Mouse (Mus musculus) midbrain, postnatal 0 days (tissue): ENCODE measurements around the gene Dhx33. TPM values are rescaled to one million over a fixed set of nuclear protein-coding genes. Genes with fewer than 3 reads are reported as not detected.
A peak's percentile ranks its signal among the peaks of the same experiment; 100 is the strongest.

ENCODE experiments used
- ATAC-seq: fragments of 200-750 bp; cut with Nextera tagmentation; 2 replicates; pipeline ENCODE4 v1.8.0; 2017; ENCODE audit warnings: moderate number of reproducible peaks, mild to moderate bottlenecking, moderate TSS enrichment, moderate library complexity; ENCODE audit not compliant: low FRiP score
- DNase-seq: peaks from one replicate; pipeline ENCODE4 v3.0.0-alpha.2; 2015; ENCODE audit warnings: low spot score
- H3K27ac ChIP-seq: fragments of 300-500 bp; sonication (generic); 2 replicates; pipeline ENCODE4 v1.5.1; 2014; ENCODE audit warnings: low read depth, mild to moderate bottlenecking, low read length, mixed read lengths
- H3K27me3 ChIP-seq: fragments of 300-500 bp; sonication (generic); 2 replicates; pipeline ENCODE4 v1.6.1; 2014; ENCODE audit warnings: low read length, control low read depth, mixed read lengths; ENCODE audit not compliant: insufficient read depth
- H3K36me3 ChIP-seq: fragments of 300-500 bp; sonication (generic); 2 replicates; pipeline ENCODE4 v1.6.1; 2014; ENCODE audit warnings: low read length, control low read depth, mixed read lengths; ENCODE audit not compliant: insufficient read depth
- H3K4me1 ChIP-seq: fragments of 300-500 bp; sonication (generic); 2 replicates; pipeline ENCODE4 v1.6.1; 2014; ENCODE audit warnings: mild to moderate bottlenecking, control low read depth, antibody characterized with exemption, low read length, mixed read lengths; ENCODE audit not compliant: insufficient read depth
- H3K4me2 ChIP-seq: fragments of 300-500 bp; sonication (generic); 2 replicates; pipeline ENCODE4 v1.6.1; 2014; ENCODE audit warnings: low read depth, mild to moderate bottlenecking, low read length, mixed read lengths; ENCODE audit not compliant: poor library complexity, severe bottlenecking
- H3K4me3 ChIP-seq: fragments of 300-500 bp; sonication (generic); 2 replicates; pipeline ENCODE4 v1.5.1; 2014; ENCODE audit warnings: low read depth, mild to moderate bottlenecking, low read length, moderate library complexity
- H3K9ac ChIP-seq: fragments of 300-500 bp; sonication (generic); replicated peaks from 2 replicates; pipeline ENCODE4 v1.6.1; 2014; ENCODE audit warnings: mild to moderate bottlenecking, low read length, moderate library complexity, mixed read lengths; ENCODE audit not compliant: poor library complexity, severe bottlenecking
- H3K9me3 ChIP-seq: fragments of 300-500 bp; sonication (generic); 2 replicates; pipeline ENCODE4 v1.6.1; 2016; ENCODE audit warnings: low read length, control low read depth
- CTCF ChIP-seq: IDR thresholded peaks from 2 replicates; pipeline ENCODE4 v1.5.1; 2016; ENCODE audit warnings: antibody characterized with exemption, mild to moderate bottlenecking
- WGBS: fragments of 180-500 bp; shearing (Covaris S2); extraction: QIAGEN DNeasy Blood & Tissue Kit; methylation state at CpG from one replicate; pipeline ENCODE4 v1.1.7; 2014; 5-methylcytosine and 5-hydroxymethylcytosine counted together
- polyA plus RNA-seq: library from polyadenylated mRNA; unstranded; fragments of >200 nt; fragmentation: Nextera tagmentation; extraction: Ambion mirVana; gene quantifications from 2 replicates; pipeline ENCODE4 v1.2.1, GENCODE M21; 2015
- total RNA-seq: library from RNA; depleted of rRNA; stranded (reverse); fragments of >200 nt; gene quantifications from 2 replicates; pipeline ENCODE4 v1.2.3, GENCODE M21; 2014

Dhx33 gene
- total and polyA plus RNA-seq, 2 experiments from 2014 or later = 10.1 to 24.0 TPM

DNA sequence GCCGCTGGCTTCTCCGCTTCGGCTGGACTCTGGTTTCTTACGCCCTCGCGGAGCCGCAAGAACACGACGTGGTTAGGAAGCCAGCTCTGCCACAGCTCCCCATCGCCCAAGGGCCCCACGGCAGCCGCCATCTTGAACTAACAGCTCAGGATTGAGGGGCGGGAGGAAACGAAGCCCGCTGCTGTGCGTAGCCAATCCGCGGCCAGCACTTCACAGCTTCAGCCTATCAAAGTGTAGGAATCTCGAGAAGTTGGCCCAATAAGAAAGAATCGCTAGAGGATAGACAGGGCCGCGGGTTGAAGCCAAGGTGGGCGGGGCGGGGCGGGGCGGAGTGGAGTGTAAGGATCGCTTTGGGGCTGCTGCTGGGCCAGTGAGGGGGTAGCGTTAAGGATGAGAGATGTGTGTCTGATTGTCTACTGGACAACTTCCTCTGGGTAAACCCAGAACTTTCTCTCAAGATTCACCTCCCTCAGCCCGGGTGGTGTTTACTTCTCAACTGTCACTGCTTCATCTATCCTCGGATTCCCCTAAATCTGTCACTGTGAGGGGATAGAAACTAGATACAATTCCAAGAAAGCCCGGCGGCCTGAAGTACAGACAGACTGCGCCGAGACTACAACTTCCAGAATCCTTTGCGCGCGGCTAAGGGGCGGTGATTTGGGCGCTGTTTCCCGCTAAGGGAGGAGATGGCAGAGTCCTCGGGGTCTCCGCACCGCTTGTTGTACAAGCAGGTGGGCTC is 34.2 kb downstream of the Dhx33 start, which contains the start of the genes Nup88 and Rpain:
TSS of gene Nup88 (minus strand) at position 153 of the 739 bp plus-strand sequence.
TSS of gene Rpain (plus strand) at position 393 of the 739 bp plus-strand sequence.
- H3K27ac ChIP-seq = peak within 1 kb of the TSS; percentile 91
- H3K4me3 ChIP-seq = peak within 1 kb of the TSS; percentile 96
- H3K36me3 ChIP-seq = peaks cover 20% of the 10 kb centered on the region
- DNase-seq = peak; percentile 98
- peak; percentile 97 for ATAC-seq
- H3K4me1 ChIP-seq = no peaks in the 10 kb centered on the region; the same call in 1 of the 2 replicates
- H3K9ac ChIP-seq = peak within 1 kb of the TSS; percentile 93
- H3K9me3 ChIP-seq = no peaks in the 10 kb centered on the region
- under 1% methylated on average over 42 of the region's 43 CpGs for WGBS
- no peak for TF ChIP-seq CTCF
- peak within 1 kb of the TSS; percentile 88 for H3K4me2 ChIP-seq
- H3K27me3 ChIP-seq = no peaks in the 10 kb centered on the region

DNA sequence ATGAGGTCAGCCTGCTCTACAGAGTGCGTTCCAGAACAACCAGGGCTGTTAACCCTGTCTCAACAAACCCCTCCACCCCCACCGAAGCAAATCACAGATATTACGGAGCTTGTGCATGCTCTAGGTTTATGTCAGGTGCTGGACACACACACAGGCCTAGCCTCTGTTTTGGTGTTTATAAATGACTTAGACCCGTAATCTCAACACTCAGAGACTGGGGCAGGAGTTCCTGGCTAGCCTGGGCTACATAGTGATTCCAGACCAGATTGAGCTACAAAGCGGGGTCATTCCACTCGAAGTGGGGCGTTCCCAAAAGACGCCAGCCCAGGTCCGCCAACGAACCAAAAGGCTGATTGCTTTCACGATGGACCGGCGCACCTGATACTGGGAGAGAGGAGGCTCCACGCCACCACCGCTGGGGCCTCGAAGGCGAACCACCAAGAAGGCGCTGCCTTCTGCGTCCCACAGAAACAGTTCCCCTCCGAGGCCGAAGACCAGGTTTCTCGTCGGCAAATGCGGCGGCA is 34.9 kb downstream of the Dhx33 start:
- no peaks in the 10 kb centered on the region for H3K9me3 ChIP-seq
- no peaks in the 10 kb centered on the region; the same call in 1 of the 2 replicates for H3K4me1 ChIP-seq
- DNase-seq = peak; percentile 32
- peak overlapping the region; percentile 91 for H3K27ac ChIP-seq
- H3K4me2 ChIP-seq = peak overlapping the region; percentile 73
- no peaks in the 10 kb centered on the region for H3K27me3 ChIP-seq
- H3K4me3 ChIP-seq = peak overlapping the region; percentile 96
- under 1% methylated on average over 25 of the region's 25 CpGs for WGBS
- H3K9ac ChIP-seq = peak overlapping the region; percentile 93
- TF ChIP-seq CTCF = no peak
- ATAC-seq = peak; percentile 18; the same call in 1 of the 2 replicates
- H3K36me3 ChIP-seq = peaks cover 24% of the 10 kb centered on the region

DNA sequence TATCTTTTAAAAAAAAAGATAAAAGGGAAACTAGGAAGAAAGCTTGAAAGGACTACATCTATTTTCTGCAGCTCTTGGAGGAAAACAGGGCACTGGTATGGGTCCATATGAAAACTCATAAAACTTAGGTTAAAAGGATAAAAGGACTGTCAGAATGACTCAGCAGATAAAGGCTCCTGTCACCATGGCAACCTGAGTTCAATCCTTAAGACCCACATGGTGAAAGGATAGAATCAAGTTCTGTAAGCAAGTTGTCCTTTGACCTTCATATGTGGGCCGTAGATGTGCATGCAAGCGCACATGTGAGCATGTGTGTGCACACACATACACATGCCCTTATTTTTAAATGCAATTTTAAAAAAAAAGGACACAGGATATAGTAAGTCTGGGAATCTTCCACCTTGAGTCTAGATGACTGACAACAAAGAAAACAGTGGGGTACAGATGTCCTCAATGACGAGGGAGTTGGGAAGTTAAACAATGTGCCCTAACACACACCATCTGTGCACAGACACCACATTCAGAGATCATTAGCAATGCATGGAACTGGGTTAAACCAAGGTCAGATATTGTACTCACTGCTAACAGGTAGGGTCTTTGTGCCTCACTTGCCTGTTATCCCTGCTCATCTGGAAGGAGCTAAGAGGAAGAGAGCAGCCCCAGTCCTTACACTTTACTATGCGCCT is 39.9 kb downstream of the Dhx33 start:
- TF ChIP-seq CTCF = no peak
- ATAC-seq = no peak

DNA sequence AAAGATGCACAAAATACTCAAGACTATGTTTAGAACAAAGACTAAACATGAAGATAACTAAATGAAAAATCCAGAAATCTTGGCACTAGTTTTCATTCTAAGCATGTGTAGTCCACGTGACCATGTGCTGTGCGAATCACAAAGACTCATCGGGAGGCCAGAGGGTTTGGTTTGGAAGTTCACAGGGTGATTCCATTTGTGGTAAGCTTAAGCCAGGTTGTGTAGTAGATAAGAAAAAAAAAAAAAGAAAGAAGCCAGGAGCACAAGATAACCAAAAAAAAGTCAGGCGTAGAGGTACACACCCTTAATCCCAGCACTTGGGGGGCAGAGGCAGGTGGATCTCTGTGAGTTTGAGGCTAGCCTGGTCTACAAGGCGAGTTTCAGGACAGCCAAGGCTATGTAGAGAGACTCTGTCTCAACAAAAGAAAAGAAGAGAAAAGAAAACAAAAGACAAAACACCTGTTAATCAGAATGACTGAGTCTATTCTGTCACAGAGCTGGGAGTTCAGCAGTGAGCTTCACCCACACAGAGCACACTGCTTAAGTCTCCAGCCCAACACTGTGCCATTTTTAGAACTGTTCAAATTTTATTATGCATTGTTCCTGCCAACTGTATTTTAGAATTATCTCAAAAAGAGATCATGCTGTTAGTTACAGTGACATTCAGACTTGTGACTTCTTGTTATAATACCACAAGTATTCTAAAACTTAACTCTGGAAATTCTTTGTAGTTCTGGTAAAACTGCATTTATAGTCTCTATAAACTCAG is 43.3 kb downstream of the Dhx33 start:
- Histone ChIP-seq H3K4me1 (no peaks in the 10 kb centered on the region), H3K4me3 (no peak overlapping the region), H3K27me3 (no peaks in the 10 kb centered on the region), H3K9me3 (no peaks in the 10 kb centered on the region), H3K36me3 (peaks cover 63% of the 10 kb centered on the region), H3K27ac (no peak overlapping the region), H3K9ac (no peak overlapping the region), H3K4me2 (no peak overlapping the region)
- DNase-seq (no peak), ATAC-seq (no peak)
- 91% methylated on average over 5 of the region's 5 CpGs for WGBS
- TF ChIP-seq CTCF = no peak

More for the DNA sequence above, 39.9 kb downstream of the Dhx33 start:
- Histone ChIP-seq H3K27me3 (no peaks in the 10 kb centered on the region), H3K9ac (no peak overlapping the region), H3K4me1 (no peaks in the 10 kb centered on the region; the same call in 1 of the 2 replicates), H3K36me3 (peaks cover 42% of the 10 kb centered on the region), H3K9me3 (no peaks in the 10 kb centered on the region), H3K27ac (no peak overlapping the region), H3K4me2 (no peak overlapping the region), H3K4me3 (no peak overlapping the region)
- no peak for DNase-seq
- WGBS = 82% methylated on average over 4 of the region's 4 CpGs

GRCm38 (mm10) chr11:70954711-70955110 is 49.5 kb downstream of the Dhx33 start:
- H3K4me3 ChIP-seq = no peak overlapping the region
- H3K4me1 ChIP-seq = no peaks in the 10 kb centered on the region
- H3K9ac ChIP-seq = no peak overlapping the region
- peaks cover 54% of the 10 kb centered on the region for H3K36me3 ChIP-seq
- DNase-seq (no peak), ATAC-seq (no peak)
- H3K27ac ChIP-seq = no peak overlapping the region
- H3K9me3 ChIP-seq = no peaks in the 10 kb centered on the region
- no peaks in the 10 kb centered on the region for H3K27me3 ChIP-seq
- H3K4me2 ChIP-seq = no peak overlapping the region
- TF ChIP-seq CTCF = no peak
- WGBS = 87% methylated on average over 4 of the region's 4 CpGs
